Mouse (Mus musculus) CD8-positive naive resting alpha-beta T cell, adult 2 months (primary cell): ENCODE data around the gene Cbx7.
A peak's percentile ranks its signal among the peaks of the same experiment; 100 is the strongest.

Experiments
- DNase-seq, 2 experiments: peaks; one replicate each; pipeline ENCODE4 v3.0.0; 2022; ENCODE audit warnings: low read depth in 2 of 2, low spot score in 2 of 2

Gene Cbx7

DNA sequence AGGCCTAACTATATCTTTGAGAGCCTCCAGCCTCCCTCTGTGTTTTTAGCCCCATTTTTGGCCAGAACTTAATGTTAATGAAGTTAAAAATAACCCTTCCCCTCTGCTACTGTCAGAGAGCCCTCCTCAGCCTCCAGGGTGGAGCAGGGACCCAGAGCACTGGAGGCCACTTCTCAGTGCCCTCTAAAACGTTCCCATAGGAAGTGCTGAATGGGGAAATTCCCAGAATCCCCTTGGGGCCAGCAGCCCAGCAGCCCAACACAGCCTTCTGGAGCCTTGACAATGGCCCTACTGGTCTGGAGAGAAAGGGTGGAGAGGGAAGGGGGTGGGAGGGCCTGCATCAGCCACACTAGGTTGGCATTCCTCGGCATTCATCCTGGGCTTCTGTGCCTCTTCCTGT lies 32.7 kb upstream of the Cbx7 start:
- no peak for DNase-seq

DNA sequence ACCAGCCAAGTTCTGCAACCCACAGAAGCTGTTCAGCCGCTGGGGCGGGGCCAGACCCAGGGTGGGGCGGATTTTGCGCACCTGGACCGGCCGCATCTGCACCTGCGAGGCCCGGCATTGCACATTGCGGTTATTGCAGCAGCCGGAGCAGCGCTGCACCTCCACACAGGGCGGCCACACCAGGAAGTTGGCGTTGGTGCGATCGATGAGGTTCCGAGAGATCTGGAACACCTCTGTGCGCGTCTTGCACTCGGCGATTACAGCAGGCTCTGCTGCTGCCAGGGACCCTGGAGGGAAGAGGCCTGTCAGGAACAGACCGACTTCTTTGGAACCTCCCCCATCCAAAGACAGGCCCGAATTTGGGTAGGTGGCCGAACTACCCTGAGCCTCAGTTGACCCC lies 30.7 kb upstream of the Cbx7 start:
- no peak for DNase-seq

DNA sequence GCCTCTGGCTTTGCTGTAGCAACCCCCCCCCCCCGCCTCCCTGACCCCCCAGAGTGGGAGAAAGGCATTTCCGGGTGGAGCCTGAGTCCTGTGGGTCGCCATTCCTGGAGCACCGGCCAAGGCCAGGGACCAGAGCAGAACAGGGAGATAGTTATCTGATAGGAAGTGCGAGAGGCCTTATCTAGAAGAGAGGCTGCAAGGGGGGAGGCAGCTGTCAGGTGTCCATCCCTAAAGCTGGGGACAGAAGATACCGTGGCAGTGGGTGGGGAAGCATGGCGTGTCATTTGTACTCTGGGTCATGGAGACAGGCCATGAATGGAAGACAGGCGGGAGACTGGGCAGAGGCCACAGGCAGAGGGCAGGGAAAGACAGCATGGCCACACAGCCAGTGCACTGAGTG lies 29.8 kb upstream of the Cbx7 start:
- DNase-seq, result no peak

DNA sequence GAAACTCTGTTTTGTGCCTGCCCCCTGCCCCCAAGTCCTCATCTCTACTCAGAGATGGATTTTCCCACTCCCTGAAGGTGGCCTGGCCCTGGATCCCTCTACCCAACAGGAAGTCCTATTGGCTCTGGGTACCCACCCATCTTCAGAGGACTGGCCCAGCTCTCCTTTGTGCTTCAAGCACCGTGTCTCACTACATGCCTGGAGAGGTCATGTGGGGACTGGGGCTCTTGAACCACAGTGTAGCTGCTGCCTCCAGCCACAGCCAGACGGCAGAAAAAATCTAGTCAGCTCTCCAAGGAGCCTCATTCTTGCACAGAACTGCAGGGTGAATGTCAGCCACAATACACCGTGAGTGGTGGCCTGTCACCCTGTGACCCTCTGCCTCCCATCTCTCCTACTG lies 27.1 kb upstream of the Cbx7 start:
- DNase-seq, result no peak

DNA sequence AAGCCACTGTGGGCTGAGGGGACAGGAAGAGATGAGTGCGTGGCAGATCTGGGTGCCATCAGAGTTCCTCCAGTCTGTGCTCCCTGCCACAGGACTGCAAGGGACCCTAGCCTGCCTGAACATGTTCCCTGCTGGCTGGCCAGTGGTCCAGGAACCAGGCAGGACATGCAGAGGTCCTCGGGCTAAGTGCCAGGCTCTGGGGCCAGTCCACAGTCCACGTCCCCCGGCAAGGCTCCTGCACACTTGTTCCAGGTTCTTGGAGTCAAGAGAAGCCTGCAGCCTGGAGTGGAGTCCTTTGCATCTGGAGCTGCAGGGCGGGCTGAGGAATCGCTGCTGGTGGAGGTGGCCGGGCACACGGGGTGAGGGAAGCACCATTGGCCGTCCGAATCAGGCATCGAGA lies 25.9 kb upstream of the Cbx7 start:
- DNase-seq, result no peak

DNA sequence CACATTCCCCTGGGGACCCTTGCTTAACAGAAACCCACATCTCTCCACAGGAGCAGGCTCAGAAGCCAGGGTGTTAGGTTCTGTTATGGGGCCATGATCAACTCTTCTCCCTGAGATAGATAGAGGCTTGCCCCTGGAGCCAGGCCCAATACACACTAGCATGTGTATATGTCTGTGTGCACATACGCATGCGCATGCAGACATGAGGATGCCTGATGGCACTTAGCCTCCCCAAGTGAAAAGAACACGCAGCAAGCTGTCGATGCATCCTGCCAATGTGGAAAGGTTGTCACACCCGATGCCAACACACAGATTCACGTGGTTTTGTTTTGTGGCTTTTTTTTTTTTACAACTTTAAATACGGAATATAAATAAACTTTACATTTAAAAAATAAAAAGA lies 24.6 kb upstream of the Cbx7 start:
- DNase-seq, result no peak

DNA sequence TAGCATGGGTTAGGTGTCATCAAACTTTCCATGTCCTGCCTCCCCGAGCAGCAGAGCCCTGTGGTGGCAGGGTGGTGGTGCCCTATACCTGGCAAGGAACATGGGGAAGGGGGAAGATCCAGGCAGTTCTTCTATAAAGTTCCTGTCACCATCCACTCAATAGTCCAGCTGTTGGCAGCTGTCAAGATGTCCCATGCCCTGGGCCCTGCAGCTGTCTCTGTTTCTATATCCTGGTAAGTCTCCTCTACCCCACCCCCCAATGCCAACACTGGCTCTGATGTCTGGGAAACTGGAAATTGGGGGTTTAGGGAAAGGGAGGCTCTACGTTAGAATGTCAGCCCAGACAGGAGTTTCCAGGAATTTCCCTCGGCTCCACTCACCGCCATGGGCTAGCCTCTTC lies 23.6 kb upstream of the Cbx7 start:
- DNase-seq, result no peak

DNA sequence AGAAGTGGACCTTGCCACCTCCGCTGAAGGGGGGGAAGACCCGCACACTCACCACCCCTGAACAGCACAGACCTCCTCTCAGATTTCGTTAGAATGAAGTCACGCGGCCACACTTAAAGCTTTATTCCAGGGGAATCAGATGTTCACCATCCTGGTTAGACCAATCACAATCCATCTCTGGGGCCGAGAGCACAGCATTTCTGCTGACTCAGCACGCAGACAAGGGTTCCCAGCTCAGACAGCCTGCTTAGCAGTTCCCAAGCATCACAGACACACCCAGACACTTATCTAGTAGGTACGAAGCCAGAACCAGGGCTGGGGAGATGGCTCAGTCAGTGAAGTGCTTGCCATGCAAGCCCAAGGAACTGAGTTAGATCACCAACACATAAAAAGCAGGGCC lies 15.3 kb upstream of the Cbx7 start:
- no peak for DNase-seq

DNA sequence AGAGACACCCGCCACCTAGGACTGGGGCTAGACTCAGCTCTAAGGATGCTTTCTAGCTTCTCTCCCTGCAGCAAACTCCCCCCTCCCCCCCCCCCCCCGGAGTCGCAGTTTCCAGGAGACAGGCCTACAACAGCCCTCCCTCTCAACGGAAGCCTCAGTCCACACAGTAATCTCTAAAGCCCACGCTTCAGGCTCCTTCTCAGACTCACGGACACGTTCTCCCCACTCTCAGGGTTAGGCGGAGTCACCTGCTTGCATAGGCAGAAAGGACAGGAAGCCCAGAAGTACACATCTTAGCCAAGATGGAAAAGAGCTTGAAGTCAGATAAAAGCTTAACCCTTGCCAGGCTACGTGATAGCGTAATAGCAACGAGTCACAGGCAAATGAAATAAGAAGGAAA lies 14.6 kb upstream of the Cbx7 start:
- DNase-seq, result no peak

DNA sequence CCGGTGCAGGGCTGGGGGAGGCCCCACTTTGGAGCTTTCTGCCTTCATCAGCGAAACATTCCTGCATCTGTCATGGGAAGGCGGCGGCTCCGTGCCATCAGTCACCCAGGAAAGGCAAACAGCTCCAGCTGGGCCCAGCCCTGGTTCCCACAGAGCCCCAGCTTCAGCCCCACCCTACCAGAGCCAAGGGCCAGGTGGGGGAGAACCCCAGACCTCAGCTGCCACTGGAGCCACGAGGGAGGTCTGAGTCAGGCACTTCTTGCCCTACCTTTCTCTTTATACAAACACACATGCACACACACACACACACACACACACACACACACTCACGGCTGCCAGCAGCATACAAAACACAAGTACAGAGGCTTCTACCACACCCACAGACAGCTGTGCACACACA lies 13.2 kb upstream of the Cbx7 start:
- DNase-seq, result no peak

DNA sequence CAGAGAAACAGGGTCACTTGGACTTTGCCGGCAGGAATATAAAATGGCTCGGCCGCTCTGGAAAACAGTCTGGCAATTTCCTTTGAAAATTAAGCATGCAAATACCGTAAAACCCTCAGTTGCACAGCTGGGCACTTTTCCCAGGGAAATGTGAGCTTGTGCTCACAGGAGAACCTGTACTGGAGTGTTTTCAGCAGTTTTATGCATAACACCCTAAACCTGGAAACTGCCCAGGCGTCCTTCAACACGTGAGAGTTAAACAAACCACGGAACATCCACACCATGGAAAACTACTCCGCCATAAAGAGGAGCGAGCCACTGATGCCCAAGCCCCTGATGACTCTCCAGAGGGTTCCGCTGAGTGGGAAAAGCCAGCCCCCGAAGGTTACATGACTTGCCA lies 9.8 kb upstream of the Cbx7 start:
- no peak for DNase-seq

DNA sequence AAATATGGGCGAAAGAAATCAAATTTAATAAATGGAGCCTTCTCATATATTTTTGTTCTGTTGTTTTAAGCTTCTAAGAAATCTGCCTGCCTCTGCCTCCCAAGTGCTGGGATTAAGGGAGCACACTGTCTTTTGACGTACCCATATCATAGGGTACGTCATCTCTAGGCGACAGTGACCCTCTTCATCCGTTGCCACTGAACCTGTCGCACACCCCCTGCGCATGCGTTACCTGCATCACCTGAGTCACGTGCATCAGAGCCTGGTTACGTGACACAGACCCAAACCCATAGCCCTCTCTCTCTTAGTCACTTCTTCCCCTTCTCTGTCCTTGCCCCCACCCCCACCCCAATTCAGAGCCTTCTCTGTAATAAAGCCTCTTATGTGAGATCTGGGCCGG lies 1.3 kb upstream of the Cbx7 start:
- DNase-seq, result no peak

DNA sequence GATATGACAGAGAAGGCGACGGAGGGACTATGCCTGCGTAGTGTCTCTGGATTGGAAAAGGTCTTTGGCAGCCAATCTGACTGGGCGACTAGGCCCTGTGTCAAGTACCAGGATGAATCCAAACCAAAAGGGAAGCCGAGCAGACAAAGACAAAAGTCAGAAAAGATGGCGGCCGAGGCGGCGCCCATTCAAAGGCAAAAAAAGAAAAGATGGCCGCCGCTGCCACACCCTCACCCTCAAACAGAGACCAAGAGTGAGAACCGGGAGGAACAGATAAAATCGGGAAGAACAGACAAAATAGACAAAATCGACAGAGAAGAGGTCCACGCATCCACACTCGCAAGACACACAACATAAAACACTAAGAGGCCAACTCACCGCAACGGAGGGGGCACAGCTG lies 428 bp downstream of the Cbx7 start:
- DNase-seq, result no peak

DNA sequence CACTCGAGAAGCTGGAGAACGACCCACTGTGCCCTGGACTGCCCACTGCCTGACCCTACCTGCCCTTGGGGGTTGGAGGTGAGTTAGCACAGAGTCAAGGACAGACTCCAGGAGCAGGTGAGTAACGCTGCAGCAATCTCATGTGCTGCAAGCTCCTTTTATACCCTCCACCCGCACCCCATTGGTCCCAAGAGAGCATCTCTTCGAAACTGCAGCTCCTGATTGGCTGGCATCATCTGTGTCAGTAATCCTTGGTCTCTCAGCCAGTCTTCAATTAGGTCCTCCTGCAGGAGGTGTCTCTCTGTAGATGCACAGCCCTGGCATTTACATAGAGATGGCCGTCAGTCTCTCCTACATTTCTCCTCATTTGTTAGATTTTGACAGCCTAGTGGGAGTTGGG lies 3.6 kb downstream of the Cbx7 start:
- no peak for DNase-seq

DNA sequence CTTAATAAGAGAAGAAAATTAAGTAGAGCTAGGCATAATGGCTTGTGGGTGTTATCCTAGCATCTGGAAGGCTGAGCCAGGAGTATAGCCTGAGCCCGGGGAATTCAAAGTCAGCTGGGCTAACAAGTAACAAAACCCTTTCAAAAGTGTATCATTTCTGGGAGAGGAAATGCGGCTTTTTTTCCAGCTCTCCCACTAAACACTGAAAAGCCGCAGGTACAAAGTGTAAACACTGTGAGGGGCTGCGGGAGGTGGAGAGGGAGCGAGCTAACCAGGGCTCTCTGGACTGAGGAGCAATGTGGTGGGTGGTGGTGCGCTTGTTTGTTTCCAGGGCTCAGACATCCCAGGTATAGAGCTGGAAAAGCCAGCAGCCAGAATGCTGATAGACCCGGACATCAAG lies 6.5 kb downstream of the Cbx7 start:
- no peak for DNase-seq

DNA sequence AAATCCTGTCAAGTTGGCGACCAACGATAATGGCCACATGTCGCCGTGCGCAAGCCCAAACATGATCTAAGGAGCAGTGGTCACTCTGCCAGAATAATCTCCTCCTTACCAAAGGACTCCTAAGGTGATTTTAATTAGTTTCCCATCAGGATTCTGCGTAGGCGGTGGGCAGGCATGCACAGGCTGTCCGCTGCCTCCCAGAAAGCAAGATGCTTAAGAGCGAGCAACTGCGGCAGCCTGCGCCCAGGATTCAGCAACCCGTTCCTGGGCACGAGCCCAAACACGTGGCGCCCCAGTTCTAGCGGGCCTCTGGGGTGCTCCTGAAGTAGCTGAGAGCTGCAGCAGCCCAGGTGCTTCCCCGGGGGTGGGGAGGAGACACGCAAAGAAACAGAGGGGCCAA lies 8.3 kb downstream of the Cbx7 start:
- DNase-seq, result no peak

DNA sequence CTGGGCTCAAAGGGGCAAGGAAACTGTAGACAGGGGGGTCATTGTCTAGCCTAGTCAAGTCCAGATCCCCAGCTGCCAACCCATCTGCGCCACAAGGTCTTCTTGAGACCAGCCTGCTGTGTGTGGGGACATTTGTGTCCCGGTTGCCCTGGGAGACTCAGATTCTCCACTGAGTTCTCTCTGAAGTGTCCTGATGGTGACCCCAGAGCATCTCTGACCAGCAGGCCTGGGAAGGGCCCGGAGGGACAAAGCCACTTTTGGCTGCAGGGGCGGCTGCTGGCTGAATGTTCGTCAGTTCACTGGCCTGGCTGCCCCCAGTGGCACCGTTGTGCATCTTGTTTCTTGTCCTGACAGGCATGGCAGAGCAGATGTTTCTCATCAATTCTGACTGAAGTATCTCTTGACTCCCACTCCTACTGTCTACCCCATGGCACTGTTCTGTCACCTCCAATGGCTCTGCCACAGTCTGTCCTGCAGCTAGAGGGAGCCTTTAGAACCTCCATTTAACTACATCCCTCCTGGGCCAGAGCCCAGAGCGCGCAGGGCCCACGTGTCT lies 9.5 kb downstream of the Cbx7 start:
- DNase-seq, result no peak

DNA sequence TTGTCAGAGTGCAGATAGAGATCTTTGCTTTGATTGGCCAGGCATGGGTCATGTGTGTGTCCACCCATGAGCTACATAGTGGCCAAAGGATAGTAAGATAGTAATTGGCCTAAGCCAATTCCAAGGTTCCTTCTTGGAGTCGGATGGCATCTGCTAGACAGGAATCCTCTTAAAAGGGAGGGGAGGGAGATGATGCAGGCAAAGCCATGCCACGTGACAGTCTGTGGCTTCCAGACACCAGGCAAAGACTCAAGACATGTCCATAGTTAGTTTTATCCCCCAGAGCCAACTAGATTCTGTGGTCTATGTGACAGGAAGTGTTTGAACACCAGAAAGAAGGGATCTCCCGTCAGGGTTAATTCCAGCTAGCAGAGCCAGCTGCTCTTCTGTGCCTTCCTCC lies 12.5 kb downstream of the Cbx7 start:
- DNase-seq, result no peak

DNA sequence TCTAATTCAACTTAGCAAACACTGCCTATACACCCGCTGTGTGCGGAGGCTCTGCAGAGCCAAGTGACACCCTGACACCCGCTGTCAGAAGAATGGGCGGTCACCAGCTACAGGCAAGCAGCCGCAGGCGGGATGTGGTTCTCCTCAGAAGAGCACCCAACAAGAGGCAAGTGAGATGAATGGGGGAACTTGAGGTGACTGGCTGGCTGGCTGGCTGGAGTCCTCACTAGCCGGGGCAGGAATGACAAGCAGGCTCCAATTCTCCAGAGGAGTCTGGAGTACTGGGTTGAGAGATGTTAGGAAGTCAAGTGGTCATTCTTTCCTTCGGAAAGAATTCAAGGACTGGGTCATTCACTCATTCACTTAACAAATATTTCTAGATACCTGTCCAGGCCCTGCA lies 14.4 kb downstream of the Cbx7 start:
- DNase-seq, result peak; percentile 73

DNA sequence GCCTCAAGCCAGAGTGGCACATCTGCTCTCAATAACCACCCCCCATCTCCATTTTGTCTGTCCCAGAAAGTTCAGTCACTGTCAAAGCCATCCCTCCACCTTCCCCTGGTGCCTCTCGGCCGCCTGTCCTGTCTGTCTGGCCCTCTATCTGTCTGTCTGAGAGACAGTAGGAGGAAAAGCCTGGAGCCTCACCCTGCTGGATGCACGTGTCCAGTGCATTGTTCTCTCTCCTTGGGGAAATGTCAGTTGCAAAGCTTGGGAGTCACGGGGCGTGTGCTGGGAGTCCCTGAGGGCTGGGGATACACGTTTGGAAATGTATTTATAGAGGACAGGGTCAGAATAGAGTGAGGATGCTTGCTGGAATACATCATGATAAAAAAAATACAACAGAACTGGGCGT lies 17.4 kb downstream of the Cbx7 start:
- DNase-seq, result no peak

DNA sequence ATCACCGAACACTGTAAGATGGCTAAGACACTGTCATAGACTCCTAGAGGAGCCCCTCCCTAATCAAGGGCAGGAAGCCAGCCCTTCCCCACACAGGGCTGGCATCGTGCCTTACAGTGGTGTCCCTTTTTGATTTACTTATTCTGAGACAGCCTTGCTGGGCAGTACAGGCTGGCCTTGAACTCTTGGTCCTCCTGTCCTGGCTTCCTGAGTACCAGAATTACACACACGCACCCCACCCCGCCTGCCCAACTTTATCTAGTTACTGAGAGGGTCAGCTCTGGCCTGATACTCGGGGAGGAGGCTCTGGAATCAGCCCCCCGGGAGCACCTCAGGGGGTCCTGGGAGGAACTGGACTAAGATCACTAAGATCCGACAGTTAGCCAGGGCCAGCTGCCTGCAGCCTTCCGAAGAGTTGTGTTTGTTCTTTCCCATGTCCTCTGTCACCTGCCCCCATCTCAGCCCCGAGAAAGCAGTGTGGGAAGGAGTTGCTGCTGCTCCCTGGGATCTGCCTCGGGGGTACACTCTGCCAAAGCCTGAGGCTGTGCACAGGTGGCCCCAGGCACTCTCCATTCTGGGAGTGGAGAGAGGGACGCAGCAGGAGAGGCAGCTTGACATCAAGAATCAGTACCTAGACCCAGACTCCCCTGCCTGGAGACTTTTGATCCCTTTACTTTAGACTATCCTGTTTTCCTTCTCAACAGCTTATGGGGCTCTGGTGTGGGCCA lies 18.3 kb downstream of the Cbx7 start:
- DNase-seq, result no peak

DNA sequence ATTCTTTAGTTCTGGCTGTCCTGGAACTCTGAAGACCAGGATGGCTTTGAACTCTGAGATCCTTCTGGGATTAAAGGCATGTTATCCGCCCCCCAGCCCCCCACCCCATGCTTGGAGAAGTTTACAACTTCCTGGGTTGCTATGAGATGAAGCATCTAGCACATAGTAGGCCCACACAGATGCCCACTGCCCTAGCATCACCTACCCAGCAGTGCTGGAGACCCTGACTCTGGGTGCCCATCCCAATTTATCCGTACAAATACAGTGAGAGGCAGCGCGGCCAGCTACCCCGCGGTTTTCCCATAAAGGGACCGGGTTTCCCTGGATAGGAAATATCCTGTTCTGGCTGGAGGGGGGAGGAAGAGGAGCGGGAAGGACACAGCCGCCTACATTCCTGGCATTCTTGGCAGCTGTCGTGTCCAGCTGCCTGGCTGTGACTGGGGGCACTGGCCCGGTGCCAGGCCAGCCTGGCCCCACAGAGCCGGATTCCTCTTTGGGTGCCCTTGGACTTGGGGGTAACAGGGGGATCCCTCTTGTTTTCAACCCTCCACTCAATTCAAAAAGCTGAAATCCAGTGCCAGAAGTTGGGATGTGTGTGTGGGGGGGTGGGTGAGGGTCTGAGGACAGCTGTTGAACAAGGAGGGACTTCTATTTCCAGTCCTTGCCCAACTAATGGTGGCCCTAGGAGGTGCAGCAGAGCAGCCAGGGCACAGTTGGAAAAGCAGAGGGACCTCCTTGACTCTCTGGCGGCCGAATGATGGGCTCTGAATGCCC lies 19.0 kb downstream of the Cbx7 start:
- no peak for DNase-seq

DNA sequence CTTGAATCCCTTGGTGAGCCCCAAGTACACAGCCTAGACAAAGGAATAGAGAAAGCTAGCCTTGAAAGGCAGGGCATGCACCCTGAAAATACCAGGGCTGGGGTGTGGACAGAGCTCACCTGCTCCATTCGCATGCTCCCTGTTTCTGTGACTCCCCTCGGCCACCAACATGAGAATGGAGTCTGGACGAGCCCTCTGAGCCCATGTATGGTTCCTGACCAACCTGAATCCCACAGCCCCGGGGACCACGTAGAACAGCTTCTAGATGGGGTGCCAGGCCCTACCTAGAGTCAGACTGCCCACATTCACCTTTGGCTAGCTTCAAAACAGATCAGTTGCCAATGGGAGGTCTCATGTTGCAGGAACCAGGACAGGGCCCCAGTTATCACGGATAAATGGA lies 19.7 kb downstream of the Cbx7 start:
- no peak for DNase-seq
